Mouse (Mus musculus): ENCODE results near the gene Mylk2. TPM values are rescaled to one million over a fixed set of nuclear protein-coding genes. Genes with fewer than 3 reads are reported as not detected.

The Mylk2 gene
- total RNA-seq, 1 experiment = 0.22 TPM

DNA sequence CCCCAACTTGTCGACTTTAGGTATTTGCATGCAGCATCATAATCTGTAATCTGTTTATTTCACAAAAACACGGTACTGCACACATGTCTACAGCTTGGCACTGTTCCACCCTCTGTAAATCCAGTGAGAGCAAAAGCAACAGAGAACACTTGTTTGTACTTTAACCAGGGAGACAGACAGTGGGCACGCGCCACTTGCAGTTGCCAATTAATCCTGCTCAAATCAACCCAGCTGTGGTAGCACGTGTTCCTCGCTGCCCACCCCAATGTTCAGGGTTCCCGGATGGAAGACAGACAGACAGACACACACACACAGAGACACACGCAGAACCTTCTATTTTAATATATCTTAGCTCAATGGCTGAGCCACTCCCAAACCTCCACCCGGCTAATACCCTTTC lies 15.3 kb upstream of the Mylk2 start:
- no peak for DNase-seq (ENCODE audit: low read depth, low spot score)
- H3K9ac ChIP-seq (ENCODE audit: insufficient read depth, low read depth, low read length, poor library complexity, severe bottlenecking) = no peak overlapping the region
- no peak overlapping the region for H3K27ac ChIP-seq (ENCODE audit: insufficient read depth, low read depth, low read length, poor library complexity, severe bottlenecking)
- H3K4me1 ChIP-seq (ENCODE audit: control insufficient read depth in 2 of 2, insufficient read depth in 2 of 2, low read length in 2 of 2, poor library complexity in 1 of 2) = peaks cover 0 to 3% of the 10 kb centered on the region in 2 experiments; a peak in 1 of 4 replicates
- TF ChIP-seq ZC3H11A (IDR thresholded peaks at IDR 0.05; ENCODE audit: borderline replicate concordance, low read depth, low read length) (no peak), HCFC1 (IDR thresholded peaks at IDR 0.05; ENCODE audit: borderline replicate concordance, insufficient read depth, low read length) (no peak), MAFK (IDR thresholded peaks at IDR 0.05; ENCODE audit: insufficient read depth, low read depth, low read length) (no peak), CHD2 (IDR thresholded peaks at IDR 0.05; ENCODE audit: low read depth, low read length) (no peak), ZNF384 (IDR thresholded peaks at IDR 0.05; ENCODE audit: low read depth, low read length) (no peak)
- in situ Hi-C loops (cut with MboI; ENCODE audit: low sequenced_read_pairs in 2 of 2, unreplicated experiment in 2 of 2) = no loop called here
- H3K4me3 ChIP-seq (ENCODE audit: insufficient read depth in 1 of 2, low read depth in 1 of 2, low read length in 2 of 2, poor library complexity in 1 of 2, severe bottlenecking in 1 of 2) = no peak overlapping the region
- no peaks in the 10 kb centered on the region for H3K9me3 ChIP-seq (ENCODE audit: control insufficient read depth, insufficient read depth, low read depth, low read length)
- H3K36me3 ChIP-seq (ENCODE audit: control insufficient read depth, insufficient read depth, low read length, poor library complexity, severe bottlenecking) = peaks cover 36% of the 10 kb centered on the region

DNA sequence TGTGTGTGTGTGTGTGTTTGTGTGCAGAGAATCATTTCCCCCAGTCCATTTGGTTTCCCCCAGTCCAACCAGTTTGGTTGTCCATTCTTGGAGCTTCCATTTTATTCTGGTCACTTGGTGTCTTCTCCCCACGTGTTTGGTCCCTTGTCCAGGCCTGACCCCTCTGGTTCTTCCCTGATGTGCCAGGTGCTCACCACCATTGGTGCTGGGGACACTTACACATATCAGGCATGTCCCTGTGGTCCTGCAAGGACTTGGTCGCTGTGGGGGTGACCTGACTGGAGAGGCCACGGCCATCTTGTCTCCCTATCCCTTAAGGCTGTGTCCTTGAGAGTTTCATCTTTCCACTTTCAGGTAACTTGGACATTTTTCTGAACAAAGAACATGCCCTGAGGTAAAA lies 14.2 kb upstream of the Mylk2 start:
- no peak for DNase-seq (ENCODE audit: low read depth, low spot score)
- H3K4me3 ChIP-seq (ENCODE audit: insufficient read depth in 1 of 2, low read depth in 1 of 2, low read length in 2 of 2, poor library complexity in 1 of 2, severe bottlenecking in 1 of 2) = no peak overlapping the region
- H3K27ac ChIP-seq (ENCODE audit: insufficient read depth, low read depth, low read length, poor library complexity, severe bottlenecking) = no peak overlapping the region
- peaks cover 28% of the 10 kb centered on the region for H3K36me3 ChIP-seq (ENCODE audit: control insufficient read depth, insufficient read depth, low read length, poor library complexity, severe bottlenecking)
- no peaks in the 10 kb centered on the region for H3K9me3 ChIP-seq (ENCODE audit: control insufficient read depth, insufficient read depth, low read depth, low read length)
- no peak for TF ChIP-seq HCFC1 (IDR thresholded peaks at IDR 0.05; ENCODE audit: borderline replicate concordance, insufficient read depth, low read length)
- TF ChIP-seq MAFK (IDR thresholded peaks at IDR 0.05; ENCODE audit: insufficient read depth, low read depth, low read length) = no peak
- no peak for TF ChIP-seq ZC3H11A (IDR thresholded peaks at IDR 0.05; ENCODE audit: borderline replicate concordance, low read depth, low read length)
- no peak for TF ChIP-seq CHD2 (IDR thresholded peaks at IDR 0.05; ENCODE audit: low read depth, low read length)
- no peak for TF ChIP-seq ZNF384 (IDR thresholded peaks at IDR 0.05; ENCODE audit: low read depth, low read length)
- no peak overlapping the region for H3K9ac ChIP-seq (ENCODE audit: insufficient read depth, low read depth, low read length, poor library complexity, severe bottlenecking)
- in situ Hi-C loops (cut with MboI; ENCODE audit: low sequenced_read_pairs in 2 of 2, unreplicated experiment in 2 of 2) = no loop called here
- peaks cover 0 to 3% of the 10 kb centered on the region in 2 experiments; a peak in 1 of 4 replicates for H3K4me1 ChIP-seq (ENCODE audit: control insufficient read depth in 2 of 2, insufficient read depth in 2 of 2, low read length in 2 of 2, poor library complexity in 1 of 2)

DNA sequence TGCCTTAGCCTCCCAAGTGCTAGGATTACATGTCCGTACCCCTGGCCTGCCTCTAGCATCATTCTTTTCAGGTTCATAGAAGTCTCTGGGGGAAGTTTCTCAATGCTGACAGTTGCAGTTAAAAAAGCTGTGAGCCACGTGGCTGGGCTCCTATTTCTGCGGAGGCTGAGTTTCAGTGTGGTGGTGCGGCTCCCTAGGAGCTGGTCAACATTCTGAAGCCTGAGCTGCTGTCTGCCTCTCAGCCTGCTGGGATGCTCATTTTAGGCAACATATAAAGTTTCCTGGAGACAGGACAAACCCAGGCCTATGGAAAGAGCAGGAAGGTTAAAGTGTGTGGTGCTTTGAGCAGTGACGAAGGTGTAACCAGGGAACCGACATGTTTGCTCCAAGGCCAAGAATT lies 12.1 kb upstream of the Mylk2 start:
- no peaks in the 10 kb centered on the region for H3K9me3 ChIP-seq (ENCODE audit: control insufficient read depth, insufficient read depth, low read depth, low read length)
- H3K4me1 ChIP-seq (ENCODE audit: control insufficient read depth in 2 of 2, insufficient read depth in 2 of 2, low read length in 2 of 2, poor library complexity in 1 of 2) = peaks cover 0 to 3% of the 10 kb centered on the region in 2 experiments; a peak in 1 of 4 replicates
- no peak for TF ChIP-seq CHD2 (IDR thresholded peaks at IDR 0.05; ENCODE audit: low read depth, low read length)
- TF ChIP-seq ZC3H11A (IDR thresholded peaks at IDR 0.05; ENCODE audit: borderline replicate concordance, low read depth, low read length) = no peak
- no peak for TF ChIP-seq HCFC1 (IDR thresholded peaks at IDR 0.05; ENCODE audit: borderline replicate concordance, insufficient read depth, low read length)
- no peak for TF ChIP-seq MAFK (IDR thresholded peaks at IDR 0.05; ENCODE audit: insufficient read depth, low read depth, low read length)
- TF ChIP-seq ZNF384 (IDR thresholded peaks at IDR 0.05; ENCODE audit: low read depth, low read length) = no peak
- no peak overlapping the region for H3K9ac ChIP-seq (ENCODE audit: insufficient read depth, low read depth, low read length, poor library complexity, severe bottlenecking)
- no peak overlapping the region for H3K27ac ChIP-seq (ENCODE audit: insufficient read depth, low read depth, low read length, poor library complexity, severe bottlenecking)
- in situ Hi-C loops (cut with MboI; ENCODE audit: low sequenced_read_pairs in 2 of 2, unreplicated experiment in 2 of 2) = no loop called here
- H3K36me3 ChIP-seq (ENCODE audit: control insufficient read depth, insufficient read depth, low read length, poor library complexity, severe bottlenecking) = peaks cover 10% of the 10 kb centered on the region
- no peak overlapping the region for H3K4me3 ChIP-seq (ENCODE audit: insufficient read depth in 1 of 2, low read depth in 1 of 2, low read length in 2 of 2, poor library complexity in 1 of 2, severe bottlenecking in 1 of 2)
- no peak for DNase-seq (ENCODE audit: low read depth, low spot score)

DNA sequence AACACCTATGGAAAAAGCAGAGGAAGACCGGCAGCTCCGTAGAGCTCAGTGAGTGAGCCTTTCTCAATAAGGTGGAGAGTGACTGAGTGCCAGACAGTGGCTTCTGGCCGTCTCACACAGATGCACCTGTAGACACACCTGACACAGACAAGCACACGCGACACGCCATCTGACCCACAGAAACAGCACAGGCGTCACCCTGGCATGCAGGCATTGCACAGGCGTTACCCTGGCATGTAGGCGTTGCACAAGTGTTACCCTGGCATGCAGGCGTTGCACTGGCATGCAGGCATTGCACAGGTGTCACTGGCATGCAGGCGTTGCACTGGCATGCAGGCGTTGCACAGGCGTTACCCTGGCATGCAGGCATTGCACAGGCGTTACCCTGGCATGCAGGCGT lies 9.9 kb upstream of the Mylk2 start:
- in situ Hi-C loops (cut with MboI; ENCODE audit: low sequenced_read_pairs in 2 of 2, unreplicated experiment in 2 of 2) = loop anchor here in 1 of 2 experiments (25.0 kb wide), 1 partner anchor 236 kb away; no protein-coding TSS in a partner anchor
- TF ChIP-seq MAFK (IDR thresholded peaks at IDR 0.05; ENCODE audit: insufficient read depth, low read depth, low read length) (no peak), CHD2 (IDR thresholded peaks at IDR 0.05; ENCODE audit: low read depth, low read length) (no peak), HCFC1 (IDR thresholded peaks at IDR 0.05; ENCODE audit: borderline replicate concordance, insufficient read depth, low read length) (no peak), ZC3H11A (IDR thresholded peaks at IDR 0.05; ENCODE audit: borderline replicate concordance, low read depth, low read length) (no peak), ZNF384 (IDR thresholded peaks at IDR 0.05; ENCODE audit: low read depth, low read length) (no peak)
- no peak overlapping the region for H3K4me3 ChIP-seq (ENCODE audit: insufficient read depth in 1 of 2, low read depth in 1 of 2, low read length in 2 of 2, poor library complexity in 1 of 2, severe bottlenecking in 1 of 2)
- H3K27ac ChIP-seq (ENCODE audit: insufficient read depth, low read depth, low read length, poor library complexity, severe bottlenecking) = no peak overlapping the region
- H3K4me1 ChIP-seq (ENCODE audit: control insufficient read depth in 2 of 2, insufficient read depth in 2 of 2, low read length in 2 of 2, poor library complexity in 1 of 2) = peaks cover 0 to 8% of the 10 kb centered on the region in 2 experiments; a peak in 1 of 4 replicates
- H3K9ac ChIP-seq (ENCODE audit: insufficient read depth, low read depth, low read length, poor library complexity, severe bottlenecking) = no peak overlapping the region
- H3K36me3 ChIP-seq (ENCODE audit: control insufficient read depth, insufficient read depth, low read length, poor library complexity, severe bottlenecking) = no peaks in the 10 kb centered on the region
- DNase-seq (ENCODE audit: low read depth, low spot score) = no peak
- no peaks in the 10 kb centered on the region for H3K9me3 ChIP-seq (ENCODE audit: control insufficient read depth, insufficient read depth, low read depth, low read length)

Data from ES-E14 (cell line).